In the genomic region with DNA sequence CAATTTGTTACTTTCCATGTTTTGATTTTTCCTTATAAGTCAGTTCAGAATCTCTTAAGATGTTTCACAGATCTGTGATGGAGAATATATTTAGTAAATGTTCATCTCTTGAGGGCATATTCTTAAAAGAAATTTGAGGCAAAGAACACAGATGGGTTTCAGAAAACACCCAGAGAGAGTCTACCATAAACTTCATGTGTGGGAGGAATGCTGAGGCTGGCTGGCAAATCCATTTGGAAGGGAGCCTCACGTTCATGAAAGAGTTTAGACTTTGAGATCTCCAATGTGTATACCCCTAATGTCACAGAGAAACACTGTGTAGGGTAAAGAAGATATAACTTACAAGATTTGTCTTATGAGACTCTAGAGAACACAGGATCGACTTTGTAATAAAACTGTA, we compare ENCODE assay signal across 23 mouse cellular contexts.
DNase-seq lines count a peak whose midpoint lies in the region; TF ChIP-seq lines count a peak whose summit lies in the region.
"Had no signal": no experiment of that assay in that cellular context is flagged by ENCODE, and none has a peak within 500 bp of the region (broad histone marks: within the 10 kb centered on the region; RNA-seq: fewer than 3 reads in every experiment).

No protein-coding gene starts in this region.

- DNase-seq in frontal cortex, adult 2 months (ENCODE audit: extremely low spot score in 1 of 2, low spot score in 1 of 2) = peak; percentile 22 to 51
- DNase-seq in frontal cortex, postnatal 25 days (ENCODE audit: low spot score in 2 of 2) = no peak
- DNase-seq in left cerebral cortex, adult 18-20 months (ENCODE audit: low spot score in 2 of 2) = peak; percentile 2 to 9
- no peak for DNase-seq in left cerebral cortex, adult 2 months (ENCODE audit: extremely low spot score in 1 of 2, low spot score in 2 of 2)
- DNase-seq in frontal cortex, postnatal 36 days (ENCODE audit: low spot score in 2 of 2) = peak; percentile 5 to 40
- DNase-seq in telencephalon, adult 2 months (ENCODE audit: low read depth, low spot score) = peak; percentile 67
- DNase-seq in urinary bladder, postnatal 14 days (ENCODE audit: low spot score) = no peak
- DNase-seq: adrenal gland, postnatal 10 days; cerebellum, adult 11-12 months; cerebellum, adult 9-11 months; heart, postnatal 14 days; kidney, adult 11 months; kidney, postnatal 14 days; liver, postnatal 0 days; lung, postnatal 36 days; thymus, postnatal 14 days had no signal

- intact Hi-C loops in left cerebral cortex, adult 2 months (cut with DNase I) = loop anchor here (5.0 kb wide), 1 partner anchor 104 kb away; no protein-coding TSS in a partner anchor

- no peak overlapping the region for H3K27ac ChIP-seq in left cerebral cortex, adult 2 months
- H3K27ac ChIP-seq: embryonic facial prominence, embryonic 13.5 days; forebrain, embryonic 10.5 days; hindbrain, embryonic 10.5 days; hindbrain, embryonic 15.5 days; layer of hippocampus, adult 2 months; liver, embryonic 12.5 days; stomach, embryonic 15.5 days had no signal

- no peak overlapping the region for H3K4me3 ChIP-seq in left cerebral cortex, adult 2 months
- H3K4me3 ChIP-seq: embryonic facial prominence, embryonic 13.5 days; forebrain, embryonic 10.5 days; hindbrain, embryonic 10.5 days; hindbrain, embryonic 15.5 days; layer of hippocampus, adult 2 months; liver, embryonic 12.5 days; stomach, embryonic 15.5 days had no signal

- no peak for TF ChIP-seq CTCF in left cerebral cortex, adult 2 months (IDR thresholded peaks at IDR 0.05)

Comparison
In these comparisons a context has a peak if more than half of its experiments do, and no peak if none do; other contexts are left out.
1. DNase-seq: peak in frontal cortex, adult 2 months (2 of 2), left cerebral cortex, adult 18-20 months (2 of 2), frontal cortex, postnatal 36 days (2 of 2) and telencephalon, adult 2 months (single experiment); none in frontal cortex, postnatal 25 days (0 of 2), left cerebral cortex, adult 2 months (0 of 2) and urinary bladder, postnatal 14 days (single experiment).